Mouse (Mus musculus): ENCODE measurements at regions not wholly inside any gene's neighbourhood (a gene's known extent, or its start where the extent isn't known, plus 50 kb on each side); places are given as distances from the start of the nearest gene placed in this dataset.

DNA sequence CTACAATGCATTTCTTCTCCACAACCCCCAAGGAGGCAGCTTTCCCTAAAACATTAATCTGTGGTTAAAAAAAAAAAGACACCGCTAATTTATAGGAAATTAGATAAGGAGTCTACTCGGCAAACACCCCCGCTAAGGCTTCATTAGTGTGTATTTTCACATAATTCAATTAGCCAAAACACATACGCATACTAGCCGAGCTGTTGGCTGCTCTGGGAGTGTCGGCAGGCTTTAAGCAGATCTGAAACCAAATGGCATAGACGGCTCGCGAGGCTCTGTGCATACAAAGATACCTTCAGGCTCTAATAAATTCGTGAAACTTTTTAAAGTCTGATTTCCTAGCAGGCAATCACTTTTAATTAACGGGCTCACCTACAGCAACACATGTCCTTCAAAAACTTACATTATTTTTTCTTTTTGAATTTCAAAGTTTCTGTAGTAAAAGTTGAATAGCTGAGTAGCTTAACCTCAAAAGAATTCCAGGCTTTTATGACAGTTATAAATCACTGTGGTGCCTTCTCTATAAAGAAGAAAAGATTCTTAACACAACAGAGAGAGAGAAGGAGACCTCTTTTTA is 68.0 kb upstream of the Smyd2 start:
- no peaks in the 10 kb centered on the region; a peak in 1 of 4 replicates for H3K4me1 ChIP-seq (ENCODE audit: control insufficient read depth in 2 of 2, insufficient read depth in 2 of 2, low read length in 2 of 2, poor library complexity in 1 of 2)

GRCm38 (mm10) chr1:189989376-189989775 is 67.2 kb upstream of the Smyd2 start:
- no peaks in the 10 kb centered on the region for H3K9me3 ChIP-seq (ENCODE audit: control insufficient read depth, insufficient read depth, low read depth, low read length)
- H3K9ac ChIP-seq (ENCODE audit: insufficient read depth, low read depth, low read length, poor library complexity, severe bottlenecking), result no peak overlapping the region
- H3K4me1 ChIP-seq (ENCODE audit: control insufficient read depth in 2 of 2, insufficient read depth in 2 of 2, low read length in 2 of 2, poor library complexity in 1 of 2), result no peaks in the 10 kb centered on the region; a peak in 1 of 4 replicates
- H3K4me3 ChIP-seq (ENCODE audit: insufficient read depth in 1 of 2, low read depth in 1 of 2, low read length in 2 of 2, poor library complexity in 1 of 2, severe bottlenecking in 1 of 2), result no peak overlapping the region
- in situ Hi-C loops (cut with MboI; ENCODE audit: low sequenced_read_pairs in 2 of 2, unreplicated experiment in 2 of 2), result no loop called here
- DNase-seq (ENCODE audit: low read depth, low spot score), result no peak
- no peak overlapping the region for H3K27ac ChIP-seq (ENCODE audit: insufficient read depth, low read depth, low read length, poor library complexity, severe bottlenecking)
- TF ChIP-seq MAFK (IDR thresholded peaks at IDR 0.05; ENCODE audit: insufficient read depth, low read depth, low read length) (no peak), CHD2 (IDR thresholded peaks at IDR 0.05; ENCODE audit: low read depth, low read length) (no peak), ZNF384 (IDR thresholded peaks at IDR 0.05; ENCODE audit: low read depth, low read length) (no peak), HCFC1 (IDR thresholded peaks at IDR 0.05; ENCODE audit: borderline replicate concordance, insufficient read depth, low read length) (no peak), ZC3H11A (IDR thresholded peaks at IDR 0.05; ENCODE audit: borderline replicate concordance, low read depth, low read length) (no peak)
- H3K36me3 ChIP-seq (ENCODE audit: control insufficient read depth, insufficient read depth, low read length, poor library complexity, severe bottlenecking), result no peaks in the 10 kb centered on the region

More for the DNA sequence above, 68.0 kb upstream of the Smyd2 start:
- Histone ChIP-seq H3K27ac (ENCODE audit: insufficient read depth, low read depth, low read length, poor library complexity, severe bottlenecking) (no peak overlapping the region), H3K4me3 (ENCODE audit: insufficient read depth in 1 of 2, low read depth in 1 of 2, low read length in 2 of 2, poor library complexity in 1 of 2, severe bottlenecking in 1 of 2) (no peak overlapping the region), H3K36me3 (ENCODE audit: control insufficient read depth, insufficient read depth, low read length, poor library complexity, severe bottlenecking) (no peaks in the 10 kb centered on the region), H3K9me3 (ENCODE audit: control insufficient read depth, insufficient read depth, low read depth, low read length) (no peaks in the 10 kb centered on the region), H3K9ac (ENCODE audit: insufficient read depth, low read depth, low read length, poor library complexity, severe bottlenecking) (no peak overlapping the region)
- TF ChIP-seq HCFC1 (IDR thresholded peaks at IDR 0.05; ENCODE audit: borderline replicate concordance, insufficient read depth, low read length) (no peak), ZNF384 (IDR thresholded peaks at IDR 0.05; ENCODE audit: low read depth, low read length) (no peak), CHD2 (IDR thresholded peaks at IDR 0.05; ENCODE audit: low read depth, low read length) (no peak), MAFK (IDR thresholded peaks at IDR 0.05; ENCODE audit: insufficient read depth, low read depth, low read length) (no peak), ZC3H11A (IDR thresholded peaks at IDR 0.05; ENCODE audit: borderline replicate concordance, low read depth, low read length) (no peak)
- in situ Hi-C loops (cut with MboI; ENCODE audit: low sequenced_read_pairs in 2 of 2, unreplicated experiment in 2 of 2), result no loop called here
- no peak for DNase-seq (ENCODE audit: low read depth, low spot score)

DNA sequence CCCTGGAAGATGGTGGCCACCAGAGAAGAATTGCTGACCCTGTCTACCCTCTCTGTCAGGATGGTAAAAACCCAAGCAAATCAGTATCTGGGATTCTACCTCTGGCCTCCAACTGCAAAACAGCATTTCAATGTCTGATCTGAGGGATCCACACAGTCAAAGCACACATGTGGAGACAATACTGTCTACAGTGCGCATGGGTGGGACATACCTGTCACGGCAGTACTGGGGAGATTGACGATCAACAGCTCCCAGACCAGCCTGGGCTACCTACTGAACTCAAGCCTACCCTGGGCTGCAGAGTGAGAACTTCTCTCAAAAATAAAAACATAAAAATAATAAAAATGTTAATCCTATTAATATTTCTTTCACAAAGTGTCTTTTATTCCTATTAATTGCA is 66.7 kb upstream of the Smyd2 start:
- Histone ChIP-seq H3K36me3 (ENCODE audit: control insufficient read depth, insufficient read depth, low read length, poor library complexity, severe bottlenecking) (no peaks in the 10 kb centered on the region), H3K9me3 (ENCODE audit: control insufficient read depth, insufficient read depth, low read depth, low read length) (no peaks in the 10 kb centered on the region), H3K4me3 (ENCODE audit: insufficient read depth in 1 of 2, low read depth in 1 of 2, low read length in 2 of 2, poor library complexity in 1 of 2, severe bottlenecking in 1 of 2) (no peak overlapping the region), H3K9ac (ENCODE audit: insufficient read depth, low read depth, low read length, poor library complexity, severe bottlenecking) (no peak overlapping the region), H3K27ac (ENCODE audit: insufficient read depth, low read depth, low read length, poor library complexity, severe bottlenecking) (no peak overlapping the region), H3K4me1 (ENCODE audit: control insufficient read depth in 2 of 2, insufficient read depth in 2 of 2, low read length in 2 of 2, poor library complexity in 1 of 2) (no peaks in the 10 kb centered on the region; a peak in 1 of 4 replicates)
- no peak for TF ChIP-seq CHD2 (IDR thresholded peaks at IDR 0.05; ENCODE audit: low read depth, low read length)
- TF ChIP-seq MAFK (IDR thresholded peaks at IDR 0.05; ENCODE audit: insufficient read depth, low read depth, low read length), result no peak
- TF ChIP-seq HCFC1 (IDR thresholded peaks at IDR 0.05; ENCODE audit: borderline replicate concordance, insufficient read depth, low read length), result no peak
- TF ChIP-seq ZNF384 (IDR thresholded peaks at IDR 0.05; ENCODE audit: low read depth, low read length), result no peak
- no peak for TF ChIP-seq ZC3H11A (IDR thresholded peaks at IDR 0.05; ENCODE audit: borderline replicate concordance, low read depth, low read length)
- no peak for DNase-seq (ENCODE audit: low read depth, low spot score)
- in situ Hi-C loops (cut with MboI; ENCODE audit: low sequenced_read_pairs in 2 of 2, unreplicated experiment in 2 of 2), result no loop called here

GRCm38 (mm10) chr1:189985516-189986205 is 63.5 kb upstream of the Smyd2 start:
- H3K9ac ChIP-seq (ENCODE audit: insufficient read depth, low read depth, low read length, poor library complexity, severe bottlenecking), result no peak overlapping the region
- H3K36me3 ChIP-seq (ENCODE audit: control insufficient read depth, insufficient read depth, low read length, poor library complexity, severe bottlenecking), result no peaks in the 10 kb centered on the region
- H3K4me3 ChIP-seq (ENCODE audit: insufficient read depth in 1 of 2, low read depth in 1 of 2, low read length in 2 of 2, poor library complexity in 1 of 2, severe bottlenecking in 1 of 2), result no peak overlapping the region
- DNase-seq (ENCODE audit: low read depth, low spot score), result no peak
- in situ Hi-C loops (cut with MboI; ENCODE audit: low sequenced_read_pairs in 2 of 2, unreplicated experiment in 2 of 2), result no loop called here
- H3K27ac ChIP-seq (ENCODE audit: insufficient read depth, low read depth, low read length, poor library complexity, severe bottlenecking), result no peak overlapping the region
- TF ChIP-seq ZNF384 (IDR thresholded peaks at IDR 0.05; ENCODE audit: low read depth, low read length), result no peak
- TF ChIP-seq HCFC1 (IDR thresholded peaks at IDR 0.05; ENCODE audit: borderline replicate concordance, insufficient read depth, low read length), result no peak
- no peak for TF ChIP-seq MAFK (IDR thresholded peaks at IDR 0.05; ENCODE audit: insufficient read depth, low read depth, low read length)
- TF ChIP-seq CHD2 (IDR thresholded peaks at IDR 0.05; ENCODE audit: low read depth, low read length), result no peak
- no peak for TF ChIP-seq ZC3H11A (IDR thresholded peaks at IDR 0.05; ENCODE audit: borderline replicate concordance, low read depth, low read length)
- no peaks in the 10 kb centered on the region for H3K9me3 ChIP-seq (ENCODE audit: control insufficient read depth, insufficient read depth, low read depth, low read length)
- no peaks in the 10 kb centered on the region; a peak in 1 of 4 replicates for H3K4me1 ChIP-seq (ENCODE audit: control insufficient read depth in 2 of 2, insufficient read depth in 2 of 2, low read length in 2 of 2, poor library complexity in 1 of 2)

Measured in ES-E14 (cell line).